Mouse (Mus musculus) E14TG2a.4 (cell line): ENCODE data around the gene Dzank1.

ENCODE experiments used
- CTCF ChIP-seq: conservative IDR thresholded peaks from 2 replicates; pipeline ENCODE4 v1.5.1; 2014; ENCODE audit warnings: low read length
- POU5F1 ChIP-seq: IDR thresholded peaks from 2 replicates; pipeline ENCODE4 v1.6.1; 2014; ENCODE audit warnings: low read length, borderline replicate concordance

DNA sequence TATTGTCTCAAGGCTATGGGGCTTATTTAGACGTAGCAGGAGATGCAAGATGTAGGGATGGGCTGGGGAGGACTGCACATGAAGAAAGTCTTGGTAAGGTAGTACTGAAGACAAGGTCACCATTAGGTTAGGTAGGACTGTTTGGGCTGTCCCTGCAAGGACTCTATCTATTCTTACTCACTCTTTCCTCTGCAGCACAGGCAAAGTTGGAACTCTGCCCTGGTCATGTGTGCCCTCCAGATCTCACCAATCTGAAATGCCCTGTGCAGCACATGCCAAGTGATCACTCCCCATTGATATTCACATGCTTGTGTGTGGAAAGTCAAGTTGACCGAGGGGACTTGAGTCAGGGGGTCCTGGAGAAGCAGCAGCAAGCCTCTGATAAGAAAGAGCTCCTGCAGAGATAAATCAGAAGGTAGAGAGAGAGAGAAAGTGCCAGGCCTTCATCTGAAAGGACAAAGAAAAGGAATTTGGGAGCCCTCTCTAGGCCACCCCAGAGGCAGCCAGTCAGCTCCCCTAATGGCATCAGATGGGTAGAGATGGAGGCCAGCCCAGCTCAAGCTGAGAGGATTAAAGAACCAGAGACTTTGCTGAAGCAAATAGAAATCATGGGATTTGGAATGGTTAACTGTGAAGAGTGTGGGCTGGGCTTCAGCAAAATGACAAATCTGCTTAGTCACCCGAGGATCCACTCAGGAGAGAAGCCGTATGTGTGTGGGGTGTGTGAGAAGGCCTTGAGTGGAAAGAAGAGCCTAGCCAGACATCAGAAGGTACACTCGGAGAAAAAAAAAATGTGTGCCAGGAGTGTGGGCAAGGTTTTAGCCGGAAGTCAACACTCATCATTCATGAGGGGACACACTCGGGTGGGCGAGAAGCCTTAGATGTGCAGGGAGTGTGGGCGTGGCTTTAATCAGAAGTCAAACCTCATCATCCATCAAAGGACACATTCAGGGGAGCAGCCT, 62.1 kb downstream of the Dzank1 start:
- TF ChIP-seq CTCF (no peak), POU5F1 (no peak)
